Mouse (Mus musculus): ENCODE data around the gene H2-Eb1.

GRCm38 (mm10) chr17:34293533-34293932 is 12.1 kb upstream of the H2-Eb1 start:
- no peak for TF ChIP-seq POLR2A (IDR thresholded peaks at IDR 0.05; ENCODE audit: insufficient read depth, low read depth, low read length)
- TF ChIP-seq CTCF (IDR thresholded peaks at IDR 0.05): no peak

All from heart, adult 2 months (tissue).